Mouse (Mus musculus) lung, postnatal 0 days (tissue): ENCODE measurements around the gene Idh2.

Experiments used
- CTCF ChIP-seq: IDR thresholded peaks from 2 replicates; pipeline ENCODE4 v1.5.1; 2016; ENCODE audit warnings: antibody characterized with exemption, mild to moderate bottlenecking
- EP300 ChIP-seq: IDR thresholded peaks from 2 replicates; pipeline ENCODE4 v1.6.1; 2016; ENCODE audit warnings: antibody characterized with exemption, mild to moderate bottlenecking, control low read depth

DNA sequence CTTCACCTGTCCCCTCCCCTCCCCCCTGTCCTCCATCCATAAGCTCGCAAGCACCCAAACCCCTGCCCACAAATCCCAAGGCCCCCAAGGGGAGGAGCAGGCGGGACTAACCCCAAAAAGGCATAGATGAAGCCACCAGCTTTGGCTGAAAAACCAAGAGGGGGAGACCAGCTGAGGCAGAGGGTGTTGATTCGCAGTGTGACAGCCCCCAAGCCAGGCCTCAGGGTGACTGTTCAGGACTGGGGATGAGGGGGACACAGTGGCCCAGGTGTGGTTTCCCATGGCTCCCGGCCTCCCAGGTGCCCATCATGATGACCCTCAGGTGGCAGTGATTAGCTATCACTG lies 23.4 kb downstream of the Idh2 start:
- TF ChIP-seq CTCF (no peak), EP300 (no peak)
